Mouse (Mus musculus) embryonic fibroblast, embryonic 13.5 days (primary cell): ENCODE data around the gene Snx17.

ENCODE experiments used
- CTCF ChIP-seq: IDR thresholded peaks from 2 replicates; pipeline ENCODE4 v1.5.1; 2011; ENCODE audit warnings: mild to moderate bottlenecking, control low read depth, low read length, moderate library complexity, borderline replicate concordance; ENCODE audit not compliant: insufficient read depth
- POLR2A ChIP-seq: IDR thresholded peaks from 2 replicates; pipeline ENCODE4 v1.6.1; 2011; ENCODE audit warnings: low read depth, mild to moderate bottlenecking, control low read depth, low read length, moderate library complexity

DNA sequence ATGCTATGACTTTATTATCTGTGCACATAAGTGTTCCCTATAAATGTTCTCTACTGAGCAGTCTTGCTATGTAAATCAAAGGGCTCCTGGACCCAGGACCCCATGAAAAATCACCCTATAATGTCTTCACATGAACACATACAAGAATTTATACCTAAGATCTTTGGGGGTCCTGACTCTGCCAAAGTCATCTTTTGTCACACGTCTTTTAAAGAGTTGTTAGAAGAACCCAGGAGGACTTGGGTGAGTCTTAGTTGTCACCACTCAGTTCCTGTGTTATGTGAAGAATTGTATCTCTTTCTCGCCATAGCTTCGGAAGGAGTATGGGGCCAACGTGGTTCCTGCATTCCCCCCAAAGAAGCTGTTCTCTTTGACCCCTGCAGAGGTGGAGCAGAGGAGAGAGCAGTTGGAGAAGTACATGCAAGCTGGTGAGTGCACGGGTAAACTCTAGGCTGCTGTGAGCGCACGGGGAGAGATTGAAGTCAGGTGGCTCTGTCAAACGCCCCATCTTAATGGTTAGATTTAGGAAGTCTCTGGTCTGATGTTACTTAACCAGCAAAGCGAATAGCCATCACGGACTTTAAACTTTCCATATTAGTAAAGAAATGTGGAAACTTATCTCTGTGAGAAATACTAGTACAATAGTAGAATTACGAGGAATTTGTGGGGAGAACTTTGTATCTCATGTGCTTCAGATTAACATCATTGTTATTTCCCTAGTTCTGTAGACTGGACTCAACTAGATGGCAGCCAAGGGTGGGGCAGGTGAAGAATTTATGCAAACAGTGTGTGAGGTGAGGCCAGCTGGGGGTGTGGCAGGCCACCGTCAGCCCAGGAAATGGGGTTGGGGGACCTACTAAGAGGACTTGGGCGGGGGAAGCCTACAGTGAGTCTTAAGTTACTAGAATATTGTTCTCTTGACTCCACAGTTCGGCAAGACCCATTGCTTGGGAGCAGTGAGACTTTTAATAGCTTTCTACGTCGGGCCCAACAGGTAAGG, 1.8 kb downstream of the Snx17 start:
- TF ChIP-seq CTCF (no peak), POLR2A (no peak)
